Mouse (Mus musculus): ENCODE data around the gene Gstp1.

DNA sequence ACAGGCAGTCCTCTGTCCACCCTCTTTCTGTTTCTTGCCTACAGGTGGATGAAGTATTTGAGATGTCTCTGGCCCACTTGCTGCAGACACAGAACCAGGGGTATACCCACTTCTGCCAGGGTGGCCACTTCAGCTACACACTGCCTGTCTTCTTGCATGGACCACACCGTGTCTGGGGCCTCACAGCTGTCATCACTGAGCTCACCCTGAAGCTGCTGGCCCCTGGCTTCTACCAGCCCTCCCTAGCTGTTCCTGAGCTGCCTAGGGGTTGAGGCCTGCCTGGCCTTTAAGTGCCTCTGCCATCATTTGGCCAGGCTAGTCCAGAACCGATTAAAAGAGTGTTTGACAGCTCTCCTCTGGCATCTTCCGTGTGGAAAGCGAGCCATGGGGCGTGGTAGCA lies 36.0 kb downstream of the Gstp1 start:
- TF ChIP-seq GATA1 (IDR thresholded peaks at IDR 0.05; ENCODE audit: low read length) (no peak), TAL1 (IDR thresholded peaks at IDR 0.05; ENCODE audit: low read length) (no peak)

Measured in erythroblast, embryonic 14.5 days (primary cell).